ENCODE assay signal across 10 mouse cellular contexts in genomic region chr3:101408953-101409750, GRCm38 (mm10). TPM values are rescaled to one million over a fixed set of nuclear protein-coding genes. Genes with fewer than 3 reads are reported as not detected.
DNase-seq lines count a peak whose midpoint lies in the region; ATAC-seq and TF ChIP-seq lines count a peak whose summit lies in the region.
"Had no signal": no experiment of that assay in that cellular context is flagged by ENCODE, and none has a peak within 500 bp of the region (broad histone marks: within the 10 kb centered on the region; RNA-seq: fewer than 3 reads in every experiment).

No protein-coding gene starts in this region.

- H3K36me3 ChIP-seq in heart, embryonic 12.5 days, result no peaks in the 10 kb centered on the region
- H3K36me3 ChIP-seq in limb, embryonic 10.5 days, result peaks cover 6% of the 10 kb centered on the region; the same call in 1 of the 2 replicates
- no peaks in the 10 kb centered on the region for H3K36me3 ChIP-seq in thymus, adult 2 months (ENCODE audit: control insufficient read depth, insufficient read depth, low read length)

- peak overlapping the region; percentile 24; the same call in 1 of the 2 replicates for H3K9ac ChIP-seq in heart, embryonic 12.5 days

- H3K4me1 ChIP-seq in heart, embryonic 12.5 days (replicated peaks), result peaks cover 90% of the 10 kb centered on the region
- H3K4me1 ChIP-seq in limb, embryonic 10.5 days, result peaks cover 92% of the 10 kb centered on the region
- H3K4me1 ChIP-seq in thymus, adult 2 months (replicated peaks; ENCODE audit: control insufficient read depth, insufficient read depth, low read length), result peaks cover 22% of the 10 kb centered on the region

- TF ChIP-seq POLR2A in thymus, adult 2 months (IDR thresholded peaks at IDR 0.05; ENCODE audit: control insufficient read depth, extremely low read depth, insufficient read depth, low read length, poor library complexity), result no peak

- no peaks in the 10 kb centered on the region for H3K9me3 ChIP-seq in heart, embryonic 12.5 days (replicated peaks)
- no peaks in the 10 kb centered on the region for H3K9me3 ChIP-seq in limb, embryonic 10.5 days (replicated peaks)

- H3K27ac ChIP-seq in heart, embryonic 12.5 days (ENCODE audit: poor library complexity, severe bottlenecking), result peak overlapping the region; percentile 52
- peak overlapping the region; percentile 70; the same call in 1 of the 2 replicates for H3K27ac ChIP-seq in limb, embryonic 10.5 days
- H3K27ac ChIP-seq in thymus, adult 2 months (ENCODE audit: control insufficient read depth, insufficient read depth, low read length), result no peak overlapping the region

- ATAC-seq in heart, embryonic 12.5 days (ENCODE audit: insufficient number of reproducible peaks, low FRiP score), result no peak
- ATAC-seq in megakaryocyte, adult 5-6 weeks (ENCODE audit: poor library complexity, severe bottlenecking), result no peak

- WGBS in heart, embryonic 12.5 days, result 43% methylated on average over 20 of the region's 20 CpGs
- WGBS in limb, embryonic 10.5 days, result 53% methylated on average over 20 of the region's 20 CpGs
- WGBS in thymus, adult 2 months, result 82% methylated on average over 20 of the region's 20 CpGs

- H3K4me2 ChIP-seq in heart, embryonic 12.5 days, result peak overlapping the region; percentile 28
- H3K4me2 ChIP-seq: liver, embryonic 11.5 days had no signal

- no peak for TF ChIP-seq CTCF in thymus, adult 2 months (IDR thresholded peaks at IDR 0.05; ENCODE audit: borderline replicate concordance, control insufficient read depth, extremely low read depth, insufficient read depth, low read length, poor library complexity)

- H3K4me3 ChIP-seq in heart, embryonic 12.5 days, result no peak overlapping the region
- no peak overlapping the region for H3K4me3 ChIP-seq in limb, embryonic 10.5 days
- H3K4me3 ChIP-seq in thymus, adult 2 months (ENCODE audit: control insufficient read depth, insufficient read depth, low read length), result no peak overlapping the region

- no peak for DNase-seq in heart, adult 11 months
- peak; percentile 72 for DNase-seq in urinary bladder, postnatal 14 days (ENCODE audit: low spot score)
- no peak for DNase-seq in urinary bladder, adult 2 months (ENCODE audit: low spot score)
- no peak for DNase-seq in limb, embryonic 10.5 days (ENCODE audit: low spot score)
- DNase-seq in thymus, postnatal 25 days, result no peak
- DNase-seq in thymus, adult 2 months, result no peak
- DNase-seq: cerebellum, adult 9-11 months had no signal

- H3K27me3 ChIP-seq in heart, embryonic 12.5 days (replicated peaks), result no peaks in the 10 kb centered on the region
- no peaks in the 10 kb centered on the region for H3K27me3 ChIP-seq in limb, embryonic 10.5 days (ENCODE audit: low read depth, poor library complexity, severe bottlenecking)
- no peaks in the 10 kb centered on the region for H3K27me3 ChIP-seq in thymus, adult 2 months (ENCODE audit: control insufficient read depth, insufficient read depth, low read length)

RNA-seq across cellular contexts. Expression of gene Igsf3, which starts 32.3 kb away (rescaled TPM):
- polyA plus RNA-seq in heart, embryonic 12.5 days (2016; fragmentation: Nextera tagmentation; extraction: Ambion mirVana), result 46.6 and 46.8 TPM in 2 replicates
- polyA plus RNA-seq in urinary bladder, adult 2 months (2012; rRNA removed), result 5.5 and 9.1 TPM in 2 replicates
- 59.9 and 84.9 TPM in 2 replicates for polyA plus RNA-seq in limb, embryonic 10.5 days (2016; fragmentation: Nextera tagmentation; extraction: Ambion mirVana)
- 8.6 and 9.7 TPM in 2 replicates for polyA plus RNA-seq in thymus, adult 2 months (2012; rRNA removed)
- 0.11 TPM in 1 of 2 replicates, not detected in the other for total RNA-seq in megakaryocyte, adult 5-6 weeks (2015)
- total RNA-seq in megakaryocyte, adult 5-6 weeks (2017), result 0.40 and 0.57 TPM in 2 replicates
